Mouse (Mus musculus): ENCODE measurements around the gene Ppp1ca. TPM values are rescaled to one million over a fixed set of nuclear protein-coding genes. Genes with fewer than 3 reads are reported as not detected.
A peak's percentile ranks its signal among the peaks of the same experiment; 100 is the strongest.

Gene Ppp1ca
- polyA plus RNA-seq, 1 experiment from 2014 or later = 929 TPM

- Histone ChIP-seq H3K4me2 (no peak overlapping the region), H3K4me3 (ENCODE audit: low read depth, low read length) (no peak overlapping the region), H3K27me3 (ENCODE audit: control insufficient read depth, insufficient read depth, low read length) (no peaks in the 10 kb centered on the region), H3K27ac (ENCODE audit: low read depth, low read length) (no peak overlapping the region), H3K4me1 (ENCODE audit: control insufficient read depth, insufficient read depth, low read length) (peaks cover 12% of the 10 kb centered on the region), H3K36me3 (ENCODE audit: control insufficient read depth, insufficient read depth, low read length) (peaks cover 20% of the 10 kb centered on the region), H3K9ac (ENCODE audit: low read length) (no peak overlapping the region), H3K9me3 (ENCODE audit: control insufficient read depth, low read length) (no peaks in the 10 kb centered on the region)
- DNase-seq (ENCODE audit: low spot score, missing footprints) (no peak), ATAC-seq (ENCODE audit: low FRiP score) (no peak)
- WGBS = 88% methylated on average over 8 of the region's 8 CpGs
These were observed 39.2 kb upstream of the Ppp1ca start for GRCm38 (mm10) chr19:4152445-4153231.

GRCm38 (mm10) chr19:4153232-4153654 lies 38.6 kb upstream of the Ppp1ca start, which contains the start of gene Ptprcap:
Gene Ptprcap (plus strand): TSS chr19:4153604.
- Histone ChIP-seq H3K36me3 (ENCODE audit: control insufficient read depth, insufficient read depth, low read length) (peaks cover 24% of the 10 kb centered on the region), H3K4me2 (no peak within 1 kb of the TSS), H3K9me3 (ENCODE audit: control insufficient read depth, low read length) (no peaks in the 10 kb centered on the region), H3K9ac (ENCODE audit: low read length) (no peak within 1 kb of the TSS), H3K4me3 (ENCODE audit: low read depth, low read length) (no peak within 1 kb of the TSS), H3K27ac (ENCODE audit: low read depth, low read length) (no peak within 1 kb of the TSS), H3K4me1 (ENCODE audit: control insufficient read depth, insufficient read depth, low read length) (peaks cover 7% of the 10 kb centered on the region), H3K27me3 (ENCODE audit: control insufficient read depth, insufficient read depth, low read length) (no peaks in the 10 kb centered on the region)
- no peak for ATAC-seq (ENCODE audit: low FRiP score)
- 74% methylated on average over 11 of the region's 11 CpGs for whole genome bisulfite sequencing
- DNase-seq (ENCODE audit: low spot score, missing footprints) = no peak

- Histone ChIP-seq H3K9me3 (ENCODE audit: control insufficient read depth, low read length) (no peaks in the 10 kb centered on the region), H3K36me3 (ENCODE audit: control insufficient read depth, insufficient read depth, low read length) (peaks cover 33% of the 10 kb centered on the region), H3K27ac (ENCODE audit: low read depth, low read length) (no peak overlapping the region), H3K9ac (ENCODE audit: low read length) (no peak overlapping the region), H3K4me1 (ENCODE audit: control insufficient read depth, insufficient read depth, low read length) (no peaks in the 10 kb centered on the region), H3K4me3 (ENCODE audit: low read depth, low read length) (no peak overlapping the region), H3K27me3 (ENCODE audit: control insufficient read depth, insufficient read depth, low read length) (no peaks in the 10 kb centered on the region), H3K4me2 (no peak overlapping the region)
- ATAC-seq (ENCODE audit: low FRiP score) = no peak
- no peak for DNase-seq (ENCODE audit: low spot score, missing footprints)
- 88% methylated on average over 13 of the region's 13 CpGs for WGBS
These were observed 37.2 kb upstream of the Ppp1ca start for GRCm38 (mm10) chr19:4154437-4155222.

- H3K27me3 ChIP-seq (ENCODE audit: control insufficient read depth, insufficient read depth, low read length) = no peaks in the 10 kb centered on the region
- H3K4me2 ChIP-seq = no peak overlapping the region
- no peak overlapping the region for H3K9ac ChIP-seq (ENCODE audit: low read length)
- ATAC-seq (ENCODE audit: low FRiP score) (no peak), DNase-seq (ENCODE audit: low spot score, missing footprints) (no peak)
- H3K36me3 ChIP-seq (ENCODE audit: control insufficient read depth, insufficient read depth, low read length) = peaks cover 30% of the 10 kb centered on the region
- H3K4me3 ChIP-seq (ENCODE audit: low read depth, low read length) = no peak overlapping the region
- H3K9me3 ChIP-seq (ENCODE audit: control insufficient read depth, low read length) = no peaks in the 10 kb centered on the region
- 78% methylated on average over 6 of the region's 6 CpGs for WGBS
- H3K27ac ChIP-seq (ENCODE audit: low read depth, low read length) = no peak overlapping the region; the same call in 1 of the 2 replicates
- H3K4me1 ChIP-seq (ENCODE audit: control insufficient read depth, insufficient read depth, low read length) = no peaks in the 10 kb centered on the region
These were observed 36.4 kb upstream of the Ppp1ca start for GRCm38 (mm10) chr19:4155223-4156072.

- Histone ChIP-seq H3K4me2 (no peak overlapping the region), H3K9me3 (ENCODE audit: control insufficient read depth, low read length) (no peaks in the 10 kb centered on the region), H3K27me3 (ENCODE audit: control insufficient read depth, insufficient read depth, low read length) (no peaks in the 10 kb centered on the region), H3K4me1 (ENCODE audit: control insufficient read depth, insufficient read depth, low read length) (no peaks in the 10 kb centered on the region), H3K27ac (ENCODE audit: low read depth, low read length) (no peak overlapping the region; the same call in 1 of the 2 replicates), H3K9ac (ENCODE audit: low read length) (no peak overlapping the region), H3K4me3 (ENCODE audit: low read depth, low read length) (no peak overlapping the region), H3K36me3 (ENCODE audit: control insufficient read depth, insufficient read depth, low read length) (peaks cover 27% of the 10 kb centered on the region; the same call in 1 of the 2 replicates)
- DNase-seq (ENCODE audit: low spot score, missing footprints) (no peak), ATAC-seq (ENCODE audit: low FRiP score) (no peak)
- 69% methylated on average over 20 of the region's 20 CpGs for WGBS
These were observed 35.7 kb upstream of the Ppp1ca start for GRCm38 (mm10) chr19:4156073-4156579.

GRCm38 (mm10) chr19:4156771-4157170 lies 35.1 kb upstream of the Ppp1ca start:
- H3K9me3 ChIP-seq (ENCODE audit: control insufficient read depth, low read length) = no peaks in the 10 kb centered on the region
- H3K4me3 ChIP-seq (ENCODE audit: low read depth, low read length) = no peak overlapping the region
- H3K4me1 ChIP-seq (ENCODE audit: control insufficient read depth, insufficient read depth, low read length) = no peaks in the 10 kb centered on the region
- H3K4me2 ChIP-seq = no peak overlapping the region
- H3K9ac ChIP-seq (ENCODE audit: low read length) = no peak overlapping the region
- H3K27ac ChIP-seq (ENCODE audit: low read depth, low read length) = no peak overlapping the region
- H3K27me3 ChIP-seq (ENCODE audit: control insufficient read depth, insufficient read depth, low read length) = no peaks in the 10 kb centered on the region
- ATAC-seq (ENCODE audit: low FRiP score) (no peak), DNase-seq (ENCODE audit: low spot score, missing footprints) (no peak)
- WGBS = 93% methylated on average over 12 of the region's 12 CpGs
- peaks cover 27% of the 10 kb centered on the region; the same call in 1 of the 2 replicates for H3K36me3 ChIP-seq (ENCODE audit: control insufficient read depth, insufficient read depth, low read length)

GRCm38 (mm10) chr19:4159049-4159448 lies 32.8 kb upstream of the Ppp1ca start:
- DNase-seq (ENCODE audit: low spot score, missing footprints) = no peak
- Histone ChIP-seq H3K27ac (ENCODE audit: low read depth, low read length) (no peak overlapping the region), H3K9me3 (ENCODE audit: control insufficient read depth, low read length) (no peaks in the 10 kb centered on the region), H3K27me3 (ENCODE audit: control insufficient read depth, insufficient read depth, low read length) (no peaks in the 10 kb centered on the region), H3K9ac (ENCODE audit: low read length) (no peak overlapping the region), H3K4me3 (ENCODE audit: low read depth, low read length) (no peak overlapping the region), H3K4me2 (no peak overlapping the region), H3K4me1 (ENCODE audit: control insufficient read depth, insufficient read depth, low read length) (peaks cover 12% of the 10 kb centered on the region), H3K36me3 (ENCODE audit: control insufficient read depth, insufficient read depth, low read length) (peaks cover 27% of the 10 kb centered on the region; the same call in 1 of the 2 replicates)
- 94% methylated on average over 8 of the region's 8 CpGs for WGBS
- no peak for ATAC-seq (ENCODE audit: low FRiP score)

GRCm38 (mm10) chr19:4162646-4163542 lies 29.0 kb upstream of the Ppp1ca start, which contains the start of gene Rps6kb2:
Gene Rps6kb2 (minus strand): TSS chr19:4163354.
- DNase-seq (ENCODE audit: low spot score, missing footprints) (peak; percentile 99), ATAC-seq (ENCODE audit: low FRiP score) (peak; percentile 91)

More at GRCm38 (mm10) chr19:4162646-4163542, 29.0 kb upstream of the Ppp1ca start, which contains the start of gene Rps6kb2:
- Histone ChIP-seq H3K27ac (ENCODE audit: low read depth, low read length) (peak within 1 kb of the TSS; percentile 52), H3K9ac (ENCODE audit: low read length) (peak within 1 kb of the TSS; percentile 72), H3K9me3 (ENCODE audit: control insufficient read depth, low read length) (no peaks in the 10 kb centered on the region), H3K27me3 (ENCODE audit: control insufficient read depth, insufficient read depth, low read length) (no peaks in the 10 kb centered on the region), H3K4me3 (ENCODE audit: low read depth, low read length) (peak within 1 kb of the TSS; percentile 51), H3K4me2 (peak within 1 kb of the TSS; percentile 57), H3K36me3 (ENCODE audit: control insufficient read depth, insufficient read depth, low read length) (peaks cover 14% of the 10 kb centered on the region; the same call in 1 of the 2 replicates), H3K4me1 (ENCODE audit: control insufficient read depth, insufficient read depth, low read length) (peaks cover 12% of the 10 kb centered on the region)
- 7% methylated on average over 42 of the region's 42 CpGs for WGBS
